Mouse (Mus musculus) embryonic facial prominence, embryonic 15.5 days (tissue): Measurements from ENCODE around the gene Rims1. TPM values are rescaled to one million over a fixed set of nuclear protein-coding genes. Genes with fewer than 3 reads are reported as not detected.

Source experiments
- ATAC-seq: fragments of 200-750 bp; cut with Nextera tagmentation; 2 replicates; pipeline ENCODE4 v1.8.0; 2017; ENCODE audit warnings: low read depth, moderate TSS enrichment; ENCODE audit not compliant: insufficient number of reproducible peaks, low FRiP score, low TSS enrichment
- H3K27ac ChIP-seq: fragments of 300-500 bp; sonication (generic); replicated peaks from 2 replicates; pipeline ENCODE4 v1.5.1; 2015; ENCODE audit warnings: mild to moderate bottlenecking, inconsistent platforms
- H3K27me3 ChIP-seq: fragments of 300-500 bp; sonication (generic); 2 replicates; pipeline ENCODE4 v1.6.1; 2015; ENCODE audit warnings: inconsistent platforms
- H3K36me3 ChIP-seq: fragments of 300-500 bp; sonication (generic); 2 replicates; pipeline ENCODE4 v1.6.1; 2015; ENCODE audit warnings: mild to moderate bottlenecking, inconsistent platforms
- H3K4me1 ChIP-seq: fragments of 300-500 bp; sonication (generic); 2 replicates; pipeline ENCODE4 v1.6.1; 2015; ENCODE audit warnings: inconsistent platforms
- H3K4me2 ChIP-seq: fragments of 300-500 bp; sonication (generic); replicated peaks from 2 replicates; pipeline ENCODE4 v1.6.1; 2015; ENCODE audit warnings: mild to moderate bottlenecking, inconsistent platforms
- H3K4me3 ChIP-seq: fragments of 300-500 bp; sonication (generic); replicated peaks from 2 replicates; pipeline ENCODE4 v1.5.1; 2015; ENCODE audit warnings: mild to moderate bottlenecking, inconsistent platforms
- H3K9ac ChIP-seq: fragments of 300-500 bp; sonication (generic); 2 replicates; pipeline ENCODE4 v1.6.1; 2015; ENCODE audit warnings: inconsistent platforms
- H3K9me3 ChIP-seq: fragments of 300-500 bp; sonication (generic); replicated peaks from 2 replicates; pipeline ENCODE4 v1.6.1; 2016; ENCODE audit warnings: inconsistent platforms
- WGBS: fragments of 180-500 bp; shearing (Covaris S2); methylation state at CpG from one replicate; pipeline ENCODE4 v1.1.7; 2015; 5-methylcytosine and 5-hydroxymethylcytosine counted together
- polyA plus RNA-seq: library from polyadenylated mRNA; unstranded; fragments of >200 nt; fragmentation: Nextera tagmentation; extraction: Ambion mirVana; gene quantifications from 2 replicates; pipeline ENCODE4 v1.2.1, GENCODE M21; 2015

The Rims1 gene
- polyA plus RNA-seq, 1 experiment from 2014 or later = 1.9 TPM

DNA sequence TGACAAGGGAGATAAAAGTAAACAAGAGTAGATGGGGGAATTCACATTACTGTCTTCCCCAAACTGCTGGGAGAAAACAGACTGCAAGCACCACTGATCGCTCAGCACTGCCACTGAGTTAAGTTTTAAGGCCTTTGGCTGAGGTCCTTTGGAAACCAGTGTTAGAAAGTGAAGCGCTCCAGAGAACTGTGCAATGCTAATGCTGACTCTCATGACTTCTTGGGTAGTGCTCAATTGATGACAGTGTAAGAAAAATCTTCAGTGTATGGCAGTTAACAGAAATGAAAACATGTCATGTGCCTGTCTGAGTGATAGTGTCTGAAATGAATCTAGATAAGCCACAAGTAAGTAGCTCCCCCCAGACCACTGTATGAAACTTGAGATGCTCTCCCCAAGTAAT is 111.3 kb downstream of the Rims1 start:
- no peaks in the 10 kb centered on the region for H3K4me1 ChIP-seq
- no peak overlapping the region for H3K27ac ChIP-seq
- H3K4me3 ChIP-seq = no peak overlapping the region
- ATAC-seq = no peak
- H3K9me3 ChIP-seq = no peaks in the 10 kb centered on the region
- H3K36me3 ChIP-seq = no peaks in the 10 kb centered on the region
- H3K27me3 ChIP-seq = no peaks in the 10 kb centered on the region
- no peak overlapping the region for H3K9ac ChIP-seq
- no peak overlapping the region for H3K4me2 ChIP-seq
- 75% methylated on average over 2 of the region's 2 CpGs for WGBS

- no peaks in the 10 kb centered on the region for H3K4me1 ChIP-seq
- no peak for ATAC-seq
- H3K4me3 ChIP-seq = no peak overlapping the region
- no peak overlapping the region for H3K4me2 ChIP-seq
- H3K27ac ChIP-seq = no peak overlapping the region
- H3K27me3 ChIP-seq = no peaks in the 10 kb centered on the region
- H3K36me3 ChIP-seq = no peaks in the 10 kb centered on the region
- 77% methylated on average over 4 of the region's 4 CpGs for WGBS
- no peaks in the 10 kb centered on the region for H3K9me3 ChIP-seq
- H3K9ac ChIP-seq = no peak overlapping the region
These were observed 122.3 kb downstream of the Rims1 start for GRCm38 (mm10) chr1:22683455-22683854.

GRCm38 (mm10) chr1:22664196-22664595 is 141.6 kb downstream of the Rims1 start:
- H3K36me3 ChIP-seq = no peaks in the 10 kb centered on the region
- H3K9ac ChIP-seq = no peak overlapping the region
- H3K4me3 ChIP-seq = no peak overlapping the region
- ATAC-seq = no peak
- H3K27ac ChIP-seq = no peak overlapping the region
- no peaks in the 10 kb centered on the region for H3K4me1 ChIP-seq
- no peaks in the 10 kb centered on the region for H3K9me3 ChIP-seq
- 75% methylated on average over 6 of the region's 6 CpGs for WGBS
- H3K4me2 ChIP-seq = no peak overlapping the region
- H3K27me3 ChIP-seq = no peaks in the 10 kb centered on the region

DNA sequence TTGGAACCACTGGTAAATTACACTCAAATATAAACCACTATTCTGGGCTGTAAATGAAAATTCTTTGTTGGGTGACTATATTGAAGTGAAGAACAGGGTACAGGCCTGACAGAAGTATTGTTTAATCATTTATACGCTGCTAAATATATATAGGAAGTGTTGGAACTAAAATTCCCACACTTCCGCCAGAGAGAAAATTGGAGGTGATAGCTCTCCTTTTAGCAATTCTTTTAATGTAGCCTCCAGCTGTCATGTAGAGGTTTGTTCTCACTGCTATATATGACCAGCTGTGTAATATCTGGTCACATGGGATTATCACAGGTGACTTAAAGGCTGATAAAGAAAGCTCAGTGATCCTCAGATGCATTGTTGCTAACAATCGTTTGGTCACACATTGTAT is 144.0 kb downstream of the Rims1 start:
- H3K27me3 ChIP-seq = no peaks in the 10 kb centered on the region
- H3K4me1 ChIP-seq = no peaks in the 10 kb centered on the region
- H3K9ac ChIP-seq = no peak overlapping the region
- no peak for ATAC-seq
- no peaks in the 10 kb centered on the region for H3K36me3 ChIP-seq
- 82% methylated on average over 3 of the region's 3 CpGs for WGBS
- H3K4me2 ChIP-seq = no peak overlapping the region
- no peaks in the 10 kb centered on the region for H3K9me3 ChIP-seq
- no peak overlapping the region for H3K4me3 ChIP-seq
- no peak overlapping the region for H3K27ac ChIP-seq

DNA sequence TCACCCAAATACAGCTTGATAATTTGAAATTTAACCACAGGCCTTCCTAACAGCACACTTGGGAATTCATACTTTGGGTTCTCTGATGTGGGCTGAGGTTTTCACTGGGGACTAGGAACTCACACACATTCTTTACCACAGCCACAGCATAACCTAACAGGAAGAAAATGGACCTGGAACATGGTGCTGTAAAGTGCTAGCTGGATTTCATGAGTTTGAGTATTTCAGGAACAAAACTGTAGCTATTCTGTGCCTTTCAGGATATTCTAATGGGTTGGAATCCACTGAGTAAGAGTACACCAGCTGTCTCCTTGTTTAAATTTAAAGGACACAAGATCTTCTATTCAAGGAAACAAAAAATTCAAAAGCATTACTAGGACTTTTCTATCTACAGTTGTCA is 149.8 kb downstream of the Rims1 start:
- H3K36me3 ChIP-seq = no peaks in the 10 kb centered on the region
- no peaks in the 10 kb centered on the region for H3K4me1 ChIP-seq
- no peak overlapping the region for H3K9ac ChIP-seq
- ATAC-seq = no peak
- H3K27ac ChIP-seq = no peak overlapping the region
- H3K4me3 ChIP-seq = no peak overlapping the region
- no peaks in the 10 kb centered on the region for H3K9me3 ChIP-seq
- no peaks in the 10 kb centered on the region for H3K27me3 ChIP-seq
- no peak overlapping the region for H3K4me2 ChIP-seq

- no peak overlapping the region for H3K4me3 ChIP-seq
- H3K27ac ChIP-seq = no peak overlapping the region
- H3K27me3 ChIP-seq = no peaks in the 10 kb centered on the region
- H3K4me2 ChIP-seq = no peak overlapping the region
- 87% methylated on average over 9 of the region's 9 CpGs for WGBS
- no peaks in the 10 kb centered on the region for H3K36me3 ChIP-seq
- H3K4me1 ChIP-seq = no peaks in the 10 kb centered on the region
- H3K9me3 ChIP-seq = no peaks in the 10 kb centered on the region
- H3K9ac ChIP-seq = no peak overlapping the region
- ATAC-seq = no peak
These were observed 150.9 kb downstream of the Rims1 start for GRCm38 (mm10) chr1:22654903-22655302.

DNA sequence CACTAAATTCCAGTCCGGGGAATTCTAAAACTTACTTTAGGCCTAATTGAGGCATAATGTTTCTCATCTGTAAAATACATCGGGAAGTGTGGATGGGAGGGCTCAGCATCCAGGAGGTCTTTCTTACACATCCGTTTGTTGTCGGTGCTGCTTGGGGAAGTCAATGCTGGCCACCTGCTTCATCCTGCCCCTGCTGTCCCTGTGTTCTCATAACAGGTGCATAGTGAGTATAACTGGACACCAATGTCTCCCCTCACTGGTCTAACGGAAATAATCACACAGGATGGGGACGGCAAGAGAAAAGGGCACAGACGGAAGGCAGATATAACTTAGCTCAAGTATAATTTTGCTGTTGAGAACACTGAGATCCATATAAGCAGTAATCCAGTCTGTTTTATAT is 155.2 kb downstream of the Rims1 start:
- no peak for ATAC-seq
- no peaks in the 10 kb centered on the region for H3K4me1 ChIP-seq
- no peak overlapping the region for H3K4me3 ChIP-seq
- H3K27me3 ChIP-seq = no peaks in the 10 kb centered on the region
- H3K27ac ChIP-seq = no peak overlapping the region
- no peaks in the 10 kb centered on the region for H3K9me3 ChIP-seq
- no peak overlapping the region for H3K9ac ChIP-seq
- no peak overlapping the region for H3K4me2 ChIP-seq
- 59% methylated on average over 7 of the region's 7 CpGs for WGBS
- H3K36me3 ChIP-seq = no peaks in the 10 kb centered on the region

DNA sequence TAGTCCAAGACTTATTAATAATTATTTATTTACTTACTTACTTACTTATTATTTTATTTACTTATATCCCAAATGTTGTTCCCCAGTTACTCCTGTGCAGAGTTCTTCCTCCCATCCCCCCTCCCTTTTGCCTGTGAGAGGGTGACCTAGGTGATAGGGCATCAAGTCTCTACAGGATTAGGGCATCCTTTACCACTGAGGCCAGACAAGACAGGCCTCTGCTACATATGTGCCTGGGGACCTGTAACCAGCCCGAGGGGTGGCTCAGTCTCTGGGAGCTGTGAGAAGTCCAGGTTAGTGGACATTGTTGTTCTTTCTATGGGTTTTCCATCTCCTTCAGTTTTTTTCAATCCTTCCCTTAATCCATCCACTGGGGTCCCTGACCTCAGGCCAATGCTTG is 156.4 kb downstream of the Rims1 start:
- no peak for ATAC-seq
- Histone ChIP-seq H3K4me3 (no peak overlapping the region), H3K4me2 (no peak overlapping the region), H3K36me3 (no peaks in the 10 kb centered on the region), H3K9ac (no peak overlapping the region), H3K4me1 (no peaks in the 10 kb centered on the region), H3K27ac (no peak overlapping the region), H3K27me3 (no peaks in the 10 kb centered on the region), H3K9me3 (no peaks in the 10 kb centered on the region)
- 50% methylated on average over 1 of the region's 1 CpGs for WGBS

GRCm38 (mm10) chr1:22645257-22645656 is 160.5 kb downstream of the Rims1 start:
- no peaks in the 10 kb centered on the region for H3K4me1 ChIP-seq
- no peak overlapping the region for H3K4me3 ChIP-seq
- H3K9me3 ChIP-seq = no peaks in the 10 kb centered on the region
- no peaks in the 10 kb centered on the region for H3K27me3 ChIP-seq
- no peak overlapping the region for H3K4me2 ChIP-seq
- 31% methylated on average over 2 of the region's 2 CpGs for WGBS
- H3K27ac ChIP-seq = no peak overlapping the region
- H3K36me3 ChIP-seq = no peaks in the 10 kb centered on the region
- H3K9ac ChIP-seq = no peak overlapping the region
- ATAC-seq = no peak

- H3K27ac ChIP-seq = no peak overlapping the region
- H3K9ac ChIP-seq = no peak overlapping the region
- no peaks in the 10 kb centered on the region for H3K27me3 ChIP-seq
- H3K36me3 ChIP-seq = no peaks in the 10 kb centered on the region
- H3K4me1 ChIP-seq = no peaks in the 10 kb centered on the region
- ATAC-seq = no peak
- WGBS = 80% methylated on average over 5 of the region's 5 CpGs
- no peak overlapping the region for H3K4me2 ChIP-seq
- H3K9me3 ChIP-seq = no peaks in the 10 kb centered on the region
- no peak overlapping the region for H3K4me3 ChIP-seq
These were observed 165.2 kb downstream of the Rims1 start for GRCm38 (mm10) chr1:22640568-22640967.

- no peak overlapping the region for H3K4me2 ChIP-seq
- H3K27me3 ChIP-seq = no peaks in the 10 kb centered on the region
- no peaks in the 10 kb centered on the region for H3K9me3 ChIP-seq
- no peak overlapping the region for H3K9ac ChIP-seq
- 86% methylated on average over 3 of the region's 3 CpGs for WGBS
- no peak for ATAC-seq
- H3K27ac ChIP-seq = no peak overlapping the region
- no peaks in the 10 kb centered on the region for H3K36me3 ChIP-seq
- H3K4me1 ChIP-seq = no peaks in the 10 kb centered on the region
- no peak overlapping the region for H3K4me3 ChIP-seq
These were observed 166.1 kb downstream of the Rims1 start for GRCm38 (mm10) chr1:22639702-22640101.

DNA sequence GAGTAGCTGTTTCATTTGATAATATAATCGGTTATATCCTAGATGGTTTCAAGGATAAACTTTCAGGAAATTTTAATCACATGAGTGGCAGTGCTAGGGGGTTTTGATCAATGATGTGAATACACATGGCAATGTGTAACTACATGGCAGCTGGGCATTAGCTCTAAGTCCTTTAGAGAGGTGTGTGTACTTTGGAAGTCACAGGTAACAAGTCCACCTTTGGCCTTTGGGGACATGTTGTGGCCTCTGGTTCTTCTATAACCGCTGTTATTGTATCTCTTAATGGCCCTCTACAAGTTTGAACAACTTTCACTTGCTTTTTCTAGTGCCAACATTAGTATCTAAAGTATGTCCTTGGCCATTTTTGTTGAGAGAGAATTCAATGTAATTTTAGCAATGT is 171.9 kb downstream of the Rims1 start:
- no peak for ATAC-seq
- H3K27me3 ChIP-seq = no peaks in the 10 kb centered on the region
- no peak overlapping the region for H3K4me2 ChIP-seq
- H3K9ac ChIP-seq = no peak overlapping the region
- no peak overlapping the region for H3K4me3 ChIP-seq
- H3K36me3 ChIP-seq = no peaks in the 10 kb centered on the region
- no peaks in the 10 kb centered on the region for H3K9me3 ChIP-seq
- no peak overlapping the region for H3K27ac ChIP-seq
- WGBS = 88% methylated on average over 2 of the region's 2 CpGs
- no peaks in the 10 kb centered on the region for H3K4me1 ChIP-seq
